Mouse (Mus musculus) retina, embryonic 14.5 days (tissue): ENCODE results near the gene S100a5.

Experiments
- DNase-seq: peaks from one replicate; pipeline ENCODE4 v3.0.0-alpha.2; 2015; ENCODE audit warnings: low spot score

Gene S100a5

DNA sequence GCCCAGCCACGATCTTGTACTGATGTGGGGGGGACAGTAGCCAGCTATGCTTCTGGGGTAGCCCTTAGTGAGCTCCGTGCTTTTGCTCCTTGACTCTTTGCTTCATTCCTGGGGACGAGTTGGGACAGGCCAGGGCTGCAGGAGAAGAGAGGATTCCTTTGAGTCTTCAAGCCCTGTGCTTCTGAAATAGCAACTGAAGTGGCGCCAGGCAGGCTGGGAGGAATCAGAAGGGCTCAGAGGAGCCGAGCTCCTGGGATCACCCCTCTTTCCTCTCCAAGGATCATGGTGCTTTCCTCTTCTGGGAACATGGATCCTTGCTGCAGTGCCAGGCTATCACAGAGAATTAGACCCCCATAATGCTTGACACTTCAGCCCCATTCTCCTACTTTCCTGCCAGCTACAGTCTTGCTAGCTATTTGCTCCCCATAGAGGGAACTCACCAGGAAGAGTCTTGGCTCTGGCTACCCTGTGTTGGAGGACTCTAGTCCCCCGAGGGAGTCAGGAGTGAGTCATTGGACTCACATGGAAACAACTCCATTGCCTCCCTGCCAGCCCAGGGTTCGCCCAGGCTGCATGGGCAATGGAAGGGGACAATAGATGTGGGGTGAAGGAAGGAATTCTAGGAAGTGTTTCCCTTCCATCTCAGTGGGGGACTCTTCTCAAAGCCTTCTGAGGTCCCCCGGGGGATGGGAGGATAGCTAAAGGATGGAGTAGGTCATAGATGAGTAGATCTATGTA lies 7.7 kb upstream of the S100a5 start:
- no peak for DNase-seq

DNA sequence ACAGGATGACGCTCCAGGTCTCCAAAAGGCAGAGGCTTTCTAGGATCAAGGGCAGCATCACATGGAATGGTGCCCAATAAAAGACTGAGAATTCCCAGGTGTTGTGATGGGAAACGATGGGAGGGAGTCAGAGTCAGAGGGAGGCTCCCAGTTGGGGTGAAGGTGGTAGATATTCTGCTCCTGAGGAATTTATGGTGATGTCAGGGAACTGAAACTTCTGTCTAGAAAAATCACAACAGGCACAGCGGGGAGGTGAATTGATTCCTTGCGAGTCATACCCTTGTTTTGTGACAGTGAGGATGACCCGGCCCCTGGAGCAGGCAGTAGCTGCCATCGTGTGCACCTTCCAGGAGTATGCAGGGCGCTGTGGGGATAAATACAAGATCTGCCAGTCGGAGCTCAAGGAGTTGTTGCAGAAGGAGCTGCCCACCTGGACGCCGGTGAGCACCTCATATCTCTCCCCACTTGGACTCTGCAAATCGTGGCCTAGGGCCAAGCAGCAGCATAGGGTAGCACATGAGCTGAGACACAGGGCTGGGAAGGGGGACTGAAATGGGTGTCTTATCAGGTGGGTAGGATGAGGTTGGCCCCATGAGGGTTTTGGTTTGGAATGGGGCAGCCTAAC lies 6.7 kb upstream of the S100a5 start, which contains the start of gene Gm42674:
Gene Gm42674, plus strand, starts transcription at position 419 of the 625 bp plus-strand sequence.
- DNase-seq: no peak

DNA sequence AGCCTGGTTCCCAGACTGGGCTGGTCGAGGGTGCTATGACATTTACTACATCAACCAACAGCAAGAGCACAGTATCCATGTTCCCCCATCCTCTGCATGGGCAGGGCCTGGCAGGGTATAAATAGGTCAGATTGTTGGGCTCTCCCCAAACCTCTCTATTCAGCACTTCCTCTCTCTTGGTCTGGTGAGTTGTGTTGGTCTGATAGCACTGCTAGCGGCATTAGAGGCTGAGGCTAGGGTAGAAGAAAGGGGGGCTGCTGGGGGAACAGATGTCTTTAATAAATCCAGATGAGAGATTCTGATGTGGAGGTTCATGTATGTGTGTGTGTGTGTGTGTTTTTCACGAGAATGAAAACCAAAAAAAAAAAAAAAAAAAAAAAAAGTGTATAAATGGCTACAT lies 4.7 kb upstream of the S100a5 start, which contains the start of gene S100a4:
Gene S100a4, plus strand, starts transcription at position 149 of the 400 bp plus-strand sequence.
- DNase-seq: no peak

DNA sequence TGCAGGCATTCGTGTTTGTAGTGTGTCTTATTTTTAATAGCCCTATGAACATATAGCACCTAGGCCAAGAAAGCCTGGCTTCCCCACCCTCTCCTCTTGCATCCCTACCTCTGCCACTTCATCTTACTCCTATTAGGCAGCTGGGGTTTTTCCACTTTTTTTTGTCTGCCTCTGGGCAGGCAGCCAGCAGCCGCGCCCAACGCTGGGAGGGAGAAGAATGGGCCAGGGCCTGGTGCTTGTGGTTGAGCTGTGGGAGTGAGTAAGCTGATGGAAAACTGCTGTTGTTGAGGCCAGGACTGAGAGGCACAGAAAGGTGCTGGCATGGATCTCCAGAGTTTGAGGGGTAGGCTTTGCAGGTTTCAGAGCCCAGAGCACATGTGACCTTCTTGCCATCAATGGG lies 3.9 kb upstream of the S100a5 start:
- no peak for DNase-seq

DNA sequence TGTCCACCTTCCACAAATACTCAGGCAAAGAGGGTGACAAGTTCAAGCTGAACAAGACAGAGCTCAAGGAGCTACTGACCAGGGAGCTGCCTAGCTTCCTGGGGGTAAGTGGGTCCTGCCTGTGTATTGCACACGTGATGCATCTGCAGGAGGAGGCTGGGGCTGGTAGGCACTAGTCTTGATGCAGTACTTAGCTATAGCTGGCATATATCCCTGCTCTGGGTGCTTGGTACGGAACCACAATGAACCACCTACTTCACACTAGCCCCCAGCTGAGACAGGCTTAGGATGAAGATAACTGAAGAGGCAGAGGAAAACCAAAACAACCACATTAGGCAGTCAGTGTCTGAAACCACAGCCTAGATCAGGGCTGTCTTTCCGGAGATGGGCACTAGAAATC lies 3.3 kb upstream of the S100a5 start:
- no peak for DNase-seq

DNA sequence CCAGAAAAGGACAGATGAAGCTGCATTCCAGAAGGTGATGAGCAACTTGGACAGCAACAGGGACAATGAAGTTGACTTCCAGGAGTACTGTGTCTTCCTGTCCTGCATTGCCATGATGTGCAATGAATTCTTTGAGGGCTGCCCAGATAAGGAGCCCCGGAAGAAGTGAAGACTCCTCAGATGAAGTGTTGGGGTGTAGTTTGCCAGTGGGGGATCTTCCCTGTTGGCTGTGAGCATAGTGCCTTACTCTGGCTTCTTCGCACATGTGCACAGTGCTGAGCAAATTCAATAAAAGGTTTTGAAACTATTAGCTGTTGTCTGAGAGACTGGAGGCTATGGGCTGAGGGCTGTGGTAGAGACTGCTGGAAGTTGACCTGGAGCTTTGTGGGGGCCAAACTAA lies 2.6 kb upstream of the S100a5 start:
- DNase-seq: no peak

DNA sequence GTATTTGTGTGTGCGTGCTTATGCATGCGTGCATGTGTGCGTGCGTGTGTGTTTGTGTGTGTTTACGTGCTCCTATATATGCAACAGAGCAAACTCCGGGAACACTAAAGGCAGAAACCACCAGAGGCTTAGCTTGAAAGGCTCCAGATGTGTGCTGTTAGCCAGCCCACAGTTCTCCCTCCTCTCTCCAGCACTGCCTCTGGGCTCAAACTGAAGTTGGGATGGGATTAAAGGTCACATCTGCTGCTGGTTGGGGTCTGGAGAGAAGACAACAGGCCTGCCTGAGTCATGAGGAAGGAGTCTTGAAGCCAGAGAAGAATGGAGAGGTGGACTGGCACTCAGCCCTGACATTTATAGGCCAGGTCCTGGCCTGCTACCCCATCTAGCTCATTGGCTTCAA lies 2.1 kb upstream of the S100a5 start:
- DNase-seq: no peak

DNA sequence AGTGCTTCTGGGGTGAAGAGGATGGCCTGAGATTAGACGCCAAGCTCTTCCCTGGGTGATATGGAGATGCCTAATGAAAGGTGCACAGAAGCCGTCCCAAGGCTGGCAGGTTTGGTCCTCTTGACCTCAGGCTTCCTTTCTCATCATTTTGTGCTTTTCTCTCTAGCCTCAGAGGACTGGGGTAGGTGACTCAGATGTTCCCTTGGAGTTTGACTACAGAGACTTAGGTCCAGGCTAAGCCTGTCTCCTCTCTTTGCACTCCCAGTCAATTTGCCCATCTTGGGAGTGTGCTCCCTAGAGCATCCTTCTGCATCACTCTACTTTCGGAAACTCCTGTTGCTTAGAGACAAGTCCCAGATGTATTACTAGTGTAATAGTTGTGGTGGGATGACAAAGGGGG lies 962 bp upstream of the S100a5 start:
- no peak for DNase-seq

DNA sequence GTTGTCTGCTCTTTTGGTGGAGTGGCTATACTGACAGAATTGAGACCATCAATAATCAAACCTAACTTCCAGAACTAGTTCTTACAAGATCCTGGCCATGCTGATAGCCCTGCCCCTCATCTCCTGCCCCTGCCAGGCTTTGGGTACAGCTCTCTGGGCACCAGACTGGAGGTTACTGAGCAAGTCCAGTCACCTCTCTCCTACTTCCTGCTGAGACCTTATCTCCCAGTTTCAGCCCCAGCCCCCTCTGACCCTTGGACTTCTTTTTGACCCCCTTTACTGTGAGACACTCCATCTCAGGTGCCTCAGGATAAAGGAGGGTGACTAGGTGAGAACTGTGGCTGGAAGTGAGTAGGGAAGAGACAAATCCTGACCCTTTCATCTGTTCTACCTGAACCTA lies 779 bp downstream of the S100a5 start:
- DNase-seq: no peak

DNA sequence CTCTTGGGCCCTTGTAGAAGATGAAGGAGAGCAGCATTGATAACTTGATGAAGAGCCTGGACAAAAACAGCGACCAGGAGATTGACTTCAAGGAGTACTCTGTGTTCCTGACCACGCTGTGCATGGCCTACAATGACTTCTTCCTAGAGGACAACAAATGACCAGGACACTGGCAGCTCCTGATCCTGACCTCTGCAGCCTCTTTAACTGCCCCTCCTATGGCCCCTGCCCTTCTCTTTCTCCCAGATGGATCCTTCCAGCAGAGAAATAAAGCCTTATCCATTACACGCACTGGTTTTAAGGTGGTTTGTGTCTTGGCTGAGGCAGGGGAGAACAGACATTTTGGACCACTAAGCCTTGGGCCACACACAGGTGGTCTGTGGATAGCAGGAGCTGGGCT lies 3.2 kb downstream of the S100a5 start:
- no peak for DNase-seq

DNA sequence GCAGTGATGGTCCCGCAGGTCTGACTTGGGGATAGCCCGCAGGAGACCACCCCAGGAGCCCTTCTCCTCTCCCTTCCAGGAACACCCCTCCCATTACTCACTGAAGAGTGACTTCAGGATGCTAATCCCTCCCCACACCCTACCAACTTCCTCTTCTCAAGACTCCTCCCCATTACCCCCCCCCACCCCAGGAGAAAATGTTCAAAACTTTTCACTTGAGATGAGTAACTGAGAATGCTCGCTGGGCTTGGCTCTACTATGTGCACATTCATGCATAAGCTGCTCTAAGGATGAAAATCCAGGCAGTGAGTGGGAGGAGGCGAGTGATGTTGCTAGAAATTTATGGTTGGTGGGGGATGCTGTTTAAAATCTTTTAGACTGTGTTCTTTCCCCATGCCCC lies 3.7 kb downstream of the S100a5 start:
- no peak for DNase-seq

DNA sequence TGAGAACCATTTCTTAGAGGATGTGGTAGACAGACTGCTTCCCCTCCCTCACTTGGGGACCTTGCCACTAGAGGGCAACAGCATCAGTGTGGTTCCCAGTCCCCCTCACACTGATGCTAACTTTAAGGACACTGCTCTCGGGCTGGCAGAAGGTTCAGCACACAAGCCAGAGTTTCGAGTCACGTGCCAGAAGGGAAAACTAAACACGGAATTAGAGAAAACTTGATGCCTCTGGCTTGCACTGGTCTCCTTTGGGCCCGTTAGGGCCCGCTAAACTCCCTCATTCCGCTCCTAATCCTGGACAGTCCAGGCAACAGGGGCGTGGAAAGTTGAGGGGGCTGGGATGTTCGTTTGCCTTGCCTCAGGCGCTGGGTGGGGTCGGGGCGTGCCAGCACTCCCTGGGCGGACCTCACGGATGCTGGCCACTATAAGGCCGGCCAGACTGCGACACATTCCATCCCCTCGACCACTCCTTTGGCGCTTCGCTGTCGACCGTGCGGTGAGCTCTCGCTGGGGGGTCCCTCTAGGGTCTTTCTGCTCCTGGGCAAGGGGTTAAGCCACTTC lies 4.5 kb downstream of the S100a5 start, which contains the start of gene S100a6:
Gene S100a6, plus strand, starts transcription at position 155 of the 564 bp plus-strand sequence.
- DNase-seq: peak; percentile 82

DNA sequence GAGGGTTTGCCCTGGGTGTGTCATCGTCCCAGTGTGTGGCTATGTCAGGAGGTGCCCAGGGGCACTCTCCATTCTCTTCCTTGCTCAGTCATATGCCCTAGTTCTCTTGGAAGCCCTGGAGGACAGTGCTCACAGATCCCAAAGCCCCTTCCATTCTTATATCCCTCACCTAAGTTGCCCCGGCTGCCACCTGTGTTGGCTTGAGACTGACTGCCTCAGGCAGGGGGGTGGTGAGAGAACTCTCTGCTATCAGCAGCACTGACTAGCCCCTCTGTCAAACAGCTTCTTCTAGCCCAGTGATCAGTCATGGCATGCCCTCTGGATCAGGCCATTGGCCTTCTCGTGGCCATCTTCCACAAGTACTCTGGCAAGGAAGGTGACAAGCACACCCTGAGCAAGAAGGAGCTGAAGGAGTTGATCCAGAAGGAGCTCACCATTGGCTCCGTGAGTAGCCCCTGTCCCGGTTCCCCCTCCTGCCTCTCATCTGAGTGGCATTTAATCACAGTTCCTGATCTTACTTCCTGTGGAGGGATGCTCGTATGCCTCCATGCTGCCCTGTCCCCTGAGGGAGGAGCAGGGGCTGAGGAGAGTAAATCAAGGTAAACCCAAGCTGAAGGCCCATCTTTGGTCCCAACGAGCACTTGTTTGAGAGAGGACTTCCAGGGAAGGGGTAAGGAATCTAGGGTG lies 5.3 kb downstream of the S100a5 start:
- DNase-seq: no peak

DNA sequence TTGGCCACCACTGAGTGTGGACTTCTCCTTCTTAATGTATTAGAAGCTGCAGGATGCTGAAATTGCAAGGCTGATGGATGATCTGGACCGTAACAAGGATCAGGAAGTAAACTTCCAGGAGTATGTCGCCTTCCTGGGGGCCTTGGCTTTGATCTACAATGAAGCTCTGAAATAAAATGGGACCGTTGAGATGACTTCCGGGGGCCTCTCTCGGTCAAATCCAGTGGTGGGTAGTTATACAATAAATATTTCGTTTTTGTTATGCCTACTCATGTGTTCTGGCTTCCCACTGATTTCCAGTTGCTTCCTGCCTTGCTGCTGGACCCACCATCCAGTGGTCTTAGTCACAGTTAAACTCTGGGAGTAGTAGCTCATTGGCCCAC lies 5.8 kb downstream of the S100a5 start:
- no peak for DNase-seq

DNA sequence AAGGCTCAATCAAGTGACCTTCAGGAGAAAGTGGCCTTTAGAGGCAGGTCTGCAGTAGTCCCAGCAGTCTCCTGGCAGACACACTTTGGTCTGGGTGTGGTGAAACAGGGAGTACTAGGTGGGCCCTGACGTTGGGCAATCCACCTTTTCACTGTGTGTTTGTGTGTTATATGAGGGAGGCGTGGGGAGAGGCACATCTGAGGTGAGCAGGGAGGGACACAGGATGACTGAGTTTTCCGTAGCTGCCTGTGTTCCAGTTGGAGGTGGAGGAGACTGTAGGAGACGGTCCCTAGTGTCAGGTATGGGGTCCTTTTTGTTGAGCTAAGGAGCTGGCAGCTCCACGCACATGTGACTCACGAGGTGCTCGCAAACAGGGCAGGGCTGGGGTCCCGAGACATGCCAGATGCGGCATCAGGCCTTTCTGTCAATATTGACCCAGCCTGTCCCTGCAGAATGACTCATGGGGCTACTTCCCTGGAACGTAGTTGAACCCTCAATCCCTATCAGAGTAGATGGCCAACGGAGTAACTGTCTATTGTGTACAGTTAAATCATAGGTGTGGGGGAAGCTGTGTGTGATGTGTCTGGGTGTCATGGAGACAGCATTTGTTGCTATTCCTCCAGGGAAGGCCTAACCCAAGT lies 6.4 kb downstream of the S100a5 start:
- no peak for DNase-seq

DNA sequence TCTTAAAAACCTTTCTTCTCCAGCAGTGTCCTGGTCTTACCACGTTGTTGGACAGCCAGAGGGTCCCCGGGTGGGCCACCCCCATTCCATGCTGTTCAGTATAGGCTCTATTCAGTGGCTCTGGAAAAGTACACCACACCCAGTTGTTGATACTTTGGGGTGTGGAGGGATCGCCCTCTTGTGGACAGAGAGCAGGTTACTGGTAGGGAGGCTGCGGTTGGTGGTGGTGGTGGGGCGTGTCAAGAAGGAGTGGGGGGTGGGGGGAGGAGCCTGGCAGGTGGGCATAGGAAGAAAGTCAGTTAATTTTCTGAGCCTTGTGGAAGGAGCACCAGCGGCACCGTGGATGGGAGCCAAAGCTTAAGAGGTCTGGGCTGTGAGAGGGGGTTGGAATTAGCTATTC lies 7.1 kb downstream of the S100a5 start:
- peak; percentile 71 for DNase-seq

DNA sequence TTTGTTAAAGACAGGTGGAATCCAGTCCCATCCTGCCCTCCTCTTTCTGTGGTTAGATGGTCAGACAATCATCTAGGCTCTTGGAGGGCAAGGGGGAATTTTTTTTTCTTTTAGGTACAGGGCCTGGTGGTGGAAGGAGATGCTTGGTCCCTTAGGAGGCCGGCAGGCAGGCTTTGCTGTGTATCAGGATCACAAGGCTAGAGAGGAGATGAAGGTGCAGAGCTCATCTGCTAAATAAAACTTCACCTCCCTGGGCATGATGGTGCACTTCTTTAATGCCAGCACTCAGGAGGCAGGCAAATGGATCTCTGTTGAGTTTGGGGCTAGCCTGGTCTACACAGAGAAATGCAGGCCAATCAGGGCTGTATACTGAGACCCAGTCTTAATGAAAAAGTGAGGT lies 7.6 kb downstream of the S100a5 start:
- no peak for DNase-seq

DNA sequence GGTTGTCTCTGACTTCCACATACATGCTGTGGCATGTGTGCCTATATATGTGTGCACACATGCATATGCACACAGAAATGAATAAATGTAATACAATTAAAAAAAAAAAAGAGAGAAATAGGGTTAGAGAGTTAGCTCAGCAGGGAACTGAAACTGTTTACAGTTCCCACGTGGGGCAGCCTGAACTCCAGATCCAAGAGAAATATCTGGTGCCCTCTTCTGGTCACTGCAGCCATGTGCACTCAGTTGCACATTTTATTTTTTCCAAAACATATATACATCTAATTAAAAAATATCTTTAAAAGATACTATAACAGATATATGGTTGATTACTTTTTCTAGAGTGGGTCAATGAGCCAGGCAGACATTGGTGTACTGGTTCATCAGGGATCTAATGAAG lies 9.3 kb downstream of the S100a5 start:
- DNase-seq: no peak

DNA sequence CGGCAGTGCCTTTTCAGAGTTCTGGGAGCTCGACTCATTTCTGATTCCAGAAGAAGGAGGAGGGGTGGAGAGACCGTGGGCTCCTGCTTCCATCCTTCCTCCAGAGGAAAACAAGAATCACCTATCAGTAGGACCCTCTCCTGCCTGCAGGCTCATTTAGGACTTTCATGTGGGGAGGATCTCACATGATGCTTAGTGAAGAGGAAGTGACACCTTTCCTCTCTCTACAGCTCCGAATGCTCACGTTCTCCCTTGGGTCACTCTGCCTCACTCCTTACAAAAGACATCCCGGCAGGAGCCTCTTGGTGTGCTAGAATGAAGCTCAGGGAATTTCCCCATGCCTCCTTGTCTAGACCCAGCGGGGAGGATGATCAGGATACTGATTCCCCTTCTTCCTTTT lies 13.2 kb downstream of the S100a5 start:
- no peak for DNase-seq

DNA sequence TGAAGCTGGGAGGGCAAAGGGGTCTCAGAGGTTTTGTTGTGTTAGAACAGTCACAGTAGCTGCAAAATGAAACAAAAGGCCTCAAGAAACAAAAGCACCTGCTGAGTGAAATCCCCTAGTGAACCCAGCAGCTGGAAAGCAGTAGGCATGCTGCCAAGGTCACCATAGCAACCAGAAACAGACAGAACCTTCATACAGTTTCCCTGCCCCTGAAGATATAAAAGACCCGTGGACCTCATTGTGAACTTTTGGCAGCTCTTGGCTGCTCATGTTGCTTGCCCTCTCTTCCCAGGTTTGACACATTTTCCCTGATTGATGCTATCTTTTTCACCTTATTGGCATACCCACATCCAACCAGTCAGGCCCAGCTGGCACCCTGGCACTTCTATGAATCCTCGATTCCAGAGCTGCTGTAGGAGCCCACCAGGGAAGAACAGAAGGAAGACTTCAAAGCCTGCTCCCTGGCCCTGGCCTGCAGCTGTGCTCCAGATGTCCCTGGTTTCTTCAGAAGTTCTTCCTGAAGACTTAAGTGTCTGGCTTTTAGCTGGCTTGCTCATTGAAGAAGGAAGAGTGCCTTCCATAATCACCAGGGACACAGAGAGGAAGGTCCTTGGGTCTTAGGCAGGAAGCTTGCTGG lies 15.2 kb downstream of the S100a5 start:
- DNase-seq: peak; percentile 69

DNA sequence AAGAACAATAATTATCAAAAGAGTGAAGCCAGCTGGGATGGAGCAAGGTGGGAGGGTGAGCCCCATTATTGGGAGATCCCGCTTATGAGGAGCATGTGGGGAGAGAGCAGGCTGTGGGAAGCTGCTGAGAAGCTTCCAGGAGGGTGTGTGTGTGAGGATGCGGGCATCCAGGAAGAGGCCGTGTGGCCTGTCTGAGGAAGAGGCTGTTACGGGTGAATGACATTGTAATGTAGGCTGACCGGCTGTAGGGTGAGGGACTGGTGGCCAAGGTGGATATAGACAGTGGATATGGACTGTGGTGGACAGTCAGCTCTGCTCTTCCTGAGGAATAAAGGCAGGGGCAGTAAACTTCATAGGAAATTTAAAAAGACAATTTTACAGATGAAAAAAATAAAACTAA lies 17.2 kb downstream of the S100a5 start:
- DNase-seq: no peak
